In genomic region chr2:5551758-5552255, GRCm38 (mm10) we compare ENCODE assay signal across 21 mouse cellular contexts.
"Had no signal": no experiment of that assay in that cellular context is flagged by ENCODE, and none has a peak within 500 bp of the region (broad histone marks: within the 10 kb centered on the region; RNA-seq: fewer than 3 reads in every experiment).

No protein-coding gene starts in this region.

- H3K27me3 ChIP-seq: heart, embryonic 12.5 days; hindbrain, embryonic 12.5 days; intestine, embryonic 15.5 days; limb, embryonic 12.5 days; liver, embryonic 13.5 days had no signal

- H3K36me3 ChIP-seq: heart, embryonic 10.5 days; heart, embryonic 12.5 days; hindbrain, embryonic 10.5 days; hindbrain, embryonic 12.5 days; limb, embryonic 10.5 days; limb, embryonic 12.5 days; liver, embryonic 13.5 days had no signal

- H3K4me3 ChIP-seq: gastrocnemius, adult 2 months; heart, embryonic 10.5 days; heart, embryonic 12.5 days; hindbrain, embryonic 10.5 days; hindbrain, embryonic 12.5 days; intestine, embryonic 15.5 days; left cerebral cortex, adult 2 months; limb, embryonic 10.5 days; limb, embryonic 12.5 days; liver, embryonic 13.5 days had no signal

- H3K9ac ChIP-seq: heart, embryonic 12.5 days; hindbrain, embryonic 12.5 days; hindbrain, embryonic 14.5 days; intestine, embryonic 15.5 days; limb, embryonic 12.5 days; liver, embryonic 13.5 days had no signal

- DNase-seq: gastrocnemius, adult 2 months; gastrocnemius, postnatal 10 days; gastrocnemius, postnatal 25 days; heart, postnatal 10 days; heart, postnatal 4 days; kidney, adult 18-20 months; kidney, adult 8-10 months; kidney, postnatal 10 days; kidney, postnatal 36 days; liver; liver, embryonic 13.5 days had no signal

- H3K27ac ChIP-seq: gastrocnemius, adult 2 months; heart, embryonic 10.5 days; hindbrain, embryonic 10.5 days; hindbrain, embryonic 12.5 days; hindbrain, embryonic 14.5 days; intestine, embryonic 15.5 days; left cerebral cortex, adult 2 months; limb, embryonic 10.5 days; limb, embryonic 12.5 days; liver, embryonic 13.5 days had no signal

- H3K4me1 ChIP-seq: heart, embryonic 10.5 days; heart, embryonic 12.5 days; hindbrain, embryonic 10.5 days; hindbrain, embryonic 12.5 days; intestine, embryonic 15.5 days; limb, embryonic 10.5 days; limb, embryonic 12.5 days; liver, embryonic 13.5 days had no signal

- H3K4me2 ChIP-seq: heart, embryonic 12.5 days; hindbrain, embryonic 12.5 days; hindbrain, embryonic 14.5 days; intestine, embryonic 15.5 days; limb, embryonic 12.5 days; liver, embryonic 11.5 days; liver, embryonic 13.5 days had no signal

- H3K9me3 ChIP-seq: heart, embryonic 10.5 days; heart, embryonic 12.5 days; hindbrain, embryonic 10.5 days; hindbrain, embryonic 12.5 days; intestine, embryonic 15.5 days; limb, embryonic 10.5 days; limb, embryonic 12.5 days; liver, embryonic 13.5 days had no signal
